Mouse (Mus musculus): ENCODE data around the gene Atp1a1. TPM values are rescaled to one million over a fixed set of nuclear protein-coding genes. Genes with fewer than 3 reads are reported as not detected.

Atp1a1 gene
- polyA plus RNA-seq (2012; ENCODE audit: low replicate concordance) = 485 and 1,037 TPM in 2 replicates

DNA sequence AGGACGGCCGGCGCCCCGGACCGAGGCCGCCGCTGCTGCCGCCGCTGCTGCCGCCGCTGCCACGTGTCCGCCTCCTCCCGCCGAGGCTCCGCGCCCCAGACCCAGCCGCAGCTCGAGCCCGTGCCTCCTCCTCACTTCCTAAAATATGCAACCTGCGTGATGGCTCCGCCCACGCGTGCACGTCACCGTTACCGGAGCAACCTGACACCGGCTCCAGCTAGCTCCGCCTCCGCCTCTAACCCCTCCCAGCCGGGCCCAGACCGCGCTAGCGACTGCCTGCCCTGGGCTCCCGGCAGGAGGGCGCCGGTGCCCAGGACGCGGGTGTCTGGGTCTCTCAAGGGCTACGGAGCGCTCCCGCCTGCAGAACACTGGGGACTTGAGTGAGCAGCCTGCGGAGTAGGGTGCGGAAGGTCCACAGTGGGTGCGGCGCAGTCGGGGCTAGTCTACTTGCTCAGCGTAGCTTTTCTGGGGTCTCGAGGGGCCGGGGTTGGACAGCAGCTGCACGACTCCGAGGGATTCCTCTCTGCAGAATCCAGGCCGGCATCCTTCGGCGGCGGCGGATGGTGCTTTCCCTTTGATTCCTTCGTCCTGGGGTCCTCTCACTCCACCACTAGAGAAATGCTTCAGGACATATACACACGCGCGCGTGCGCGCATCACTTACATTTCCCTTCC is at the start of gene Atp1a1:
Atp1a1 (minus strand) TSS at position 135 of the 674 bp plus-strand sequence.

Other genes with a start within 250 kb of the Atp1a1 start
- 3.0 and 13.5 TPM in 2 replicates for gene Igsf3, start 227.6 kb downstream of the Atp1a1 start, polyA plus RNA-seq (2012; ENCODE audit: low replicate concordance)
- 0.06 and 0.16 TPM in 2 replicates for gene Mab21l3, start 244.3 kb upstream of the Atp1a1 start, polyA plus RNA-seq (2012; ENCODE audit: low replicate concordance)

Data from leukemia stem cell, adult 10-12 weeks (primary cell).